Comparison of ENCODE assay signal across 15 mouse cellular contexts in genomic region chr5:85497261-85497660, GRCm38 (mm10).
"Had no signal": no experiment of that assay in that cellular context is flagged by ENCODE, and none has a peak within 500 bp of the region (broad histone marks: within the 10 kb centered on the region; RNA-seq: fewer than 3 reads in every experiment).

No protein-coding gene starts in this region.

- H3K27ac ChIP-seq: left cerebral cortex, adult 2 months; limb, embryonic 15.5 days; liver, embryonic 12.5 days; neural tube, embryonic 15.5 days; stomach, embryonic 15.5 days had no signal

- H3K9me3 ChIP-seq: limb, embryonic 15.5 days; liver, embryonic 12.5 days; neural tube, embryonic 15.5 days; stomach, embryonic 15.5 days had no signal

- H3K4me3 ChIP-seq: left cerebral cortex, adult 2 months; limb, embryonic 15.5 days; liver, embryonic 12.5 days; myocyte; neural tube, embryonic 15.5 days; stomach, embryonic 15.5 days had no signal

- H3K36me3 ChIP-seq: limb, embryonic 15.5 days; liver, embryonic 12.5 days; neural tube, embryonic 15.5 days; stomach, embryonic 15.5 days had no signal

- H3K27me3 ChIP-seq: limb, embryonic 15.5 days; liver, embryonic 12.5 days; neural tube, embryonic 15.5 days; stomach, embryonic 15.5 days had no signal

- DNase-seq: kidney, adult 8-10 months; kidney, postnatal 25 days; lung, embryonic 14.5 days; lung, postnatal 10 days; lung, postnatal 4 days; right cerebral cortex, postnatal 4 days; spleen, adult 18-20 months; thymus, adult 2 months; thymus, postnatal 25 days had no signal

- H3K4me1 ChIP-seq: limb, embryonic 15.5 days; liver, embryonic 12.5 days; neural tube, embryonic 15.5 days; stomach, embryonic 15.5 days had no signal

- ATAC-seq: liver, embryonic 12.5 days had no signal

- H3K4me2 ChIP-seq: limb, embryonic 15.5 days; liver, embryonic 12.5 days; lung, embryonic 14.5 days; neural tube, embryonic 15.5 days; stomach, embryonic 15.5 days had no signal

- H3K9ac ChIP-seq: limb, embryonic 15.5 days; liver, embryonic 12.5 days; lung, embryonic 14.5 days; neural tube, embryonic 15.5 days; stomach, embryonic 15.5 days had no signal
